Mouse (Mus musculus) adrenal gland, postnatal 36 days (tissue): ENCODE data around the gene Gal3st4. TPM values are rescaled to one million over a fixed set of nuclear protein-coding genes. Genes with fewer than 3 reads are reported as not detected.
"Not testable (repeated sequence)": the region's sequence is repeated elsewhere in the genome, so short reads cannot be mapped to it uniquely, and the experiment has no call there.

Experiments used
- DNase-seq, 2 experiments: peaks; one replicate each; pipeline ENCODE4 v3.0.0; 2021; ENCODE audit warnings: mixed read lengths in 1 of 2
- total RNA-seq, 2 experiments: library from RNA; stranded (reverse); gene quantifications; 2 replicates each; pipeline ENCODE4 v1.2.3; 2021

Gal3st4 gene
- total RNA-seq, 2 experiments from 2014 or later, result 0.17 TPM; not detected in 1

DNA sequence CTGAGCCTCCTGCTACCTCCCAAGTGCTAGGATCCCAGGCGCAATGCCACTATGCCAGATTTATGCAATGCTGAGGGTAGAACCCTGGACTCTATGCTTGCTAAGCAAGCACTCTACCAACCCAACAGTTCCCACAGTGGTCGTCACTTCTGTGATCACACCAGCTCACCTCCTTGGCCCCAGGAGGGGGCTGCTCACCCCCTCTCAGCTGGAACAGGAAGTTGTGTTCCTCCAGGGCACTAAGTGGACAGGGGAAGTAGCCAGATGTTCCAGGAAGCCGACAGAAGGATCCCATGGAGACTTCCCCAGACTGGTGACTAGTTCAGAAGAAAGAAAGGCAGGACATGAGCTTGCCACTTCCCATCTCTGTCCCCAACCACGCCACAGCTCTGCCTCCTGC, 10.6 kb downstream of the Gal3st4 start:
- DNase-seq, result no peak

DNA sequence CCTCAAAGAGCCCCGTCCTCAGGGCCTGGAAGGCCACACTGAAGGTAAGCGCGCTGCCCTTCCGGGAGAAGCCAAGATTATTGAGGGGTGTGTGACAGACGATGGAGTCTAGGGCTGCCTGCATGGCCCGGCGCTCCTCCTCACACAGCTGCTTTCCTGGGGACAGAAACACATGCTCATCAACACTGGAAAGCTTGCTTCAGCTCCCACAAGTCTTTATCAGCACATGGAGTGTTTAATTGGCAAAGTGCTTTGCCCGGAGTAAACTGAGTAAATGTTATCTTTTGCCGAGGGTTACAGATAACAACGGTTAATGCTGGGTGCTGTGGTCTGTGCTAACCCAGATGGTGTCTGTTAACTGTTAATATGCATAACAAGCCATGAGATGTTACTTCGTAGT, 11.8 kb downstream of the Gal3st4 start:
- DNase-seq, result no peak

GRCm38 (mm10) chr5:138260051-138260450, 12.6 kb downstream of the Gal3st4 start:
- DNase-seq, result no peak

DNA sequence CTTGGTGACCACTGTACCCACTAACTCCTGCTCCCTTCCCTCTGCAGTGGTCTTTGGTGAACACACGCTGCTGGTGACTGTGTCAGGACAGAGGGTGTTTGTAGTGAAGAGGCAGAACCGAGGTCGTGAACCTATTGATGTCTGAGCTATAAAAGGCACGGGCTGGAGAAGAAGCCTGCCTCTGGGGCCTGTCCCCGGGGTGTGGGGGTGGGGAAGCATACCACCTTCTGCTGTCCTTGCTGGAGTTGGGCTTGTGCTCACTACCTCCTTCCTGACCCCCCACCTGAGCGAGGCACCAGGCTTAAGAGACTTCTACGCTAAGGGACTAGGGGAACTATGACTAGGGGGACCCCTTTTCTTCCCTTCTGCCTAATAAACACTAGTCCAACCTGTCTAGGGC, 13.6 kb downstream of the Gal3st4 start:
- no peak for DNase-seq

DNA sequence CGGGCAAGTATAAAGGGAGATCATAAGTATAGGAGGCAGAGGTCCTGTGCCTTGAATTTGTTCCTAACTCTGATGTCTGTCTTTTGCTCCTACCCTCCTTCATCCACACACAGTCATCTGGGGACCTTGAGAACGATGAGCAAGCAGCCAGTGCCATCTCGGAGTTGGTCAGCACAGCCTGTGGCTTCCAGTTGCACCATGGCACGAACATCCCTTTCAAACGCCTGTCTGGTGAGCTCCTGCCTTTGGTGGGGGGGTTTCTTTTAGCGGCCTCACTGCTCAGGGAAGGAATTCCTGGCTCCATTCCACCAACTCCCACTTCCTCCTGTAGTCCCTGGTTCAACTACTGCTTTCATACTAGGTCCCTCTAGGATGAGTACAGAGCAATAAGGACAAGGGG, 14.1 kb downstream of the Gal3st4 start:
- peak; percentile 66 for DNase-seq

- no peak for DNase-seq
These were observed 14.6 kb downstream of the Gal3st4 start for GRCm38 (mm10) chr5:138258078-138258477.

GRCm38 (mm10) chr5:138257585-138257978, 15.1 kb downstream of the Gal3st4 start:
- no peak for DNase-seq

DNA sequence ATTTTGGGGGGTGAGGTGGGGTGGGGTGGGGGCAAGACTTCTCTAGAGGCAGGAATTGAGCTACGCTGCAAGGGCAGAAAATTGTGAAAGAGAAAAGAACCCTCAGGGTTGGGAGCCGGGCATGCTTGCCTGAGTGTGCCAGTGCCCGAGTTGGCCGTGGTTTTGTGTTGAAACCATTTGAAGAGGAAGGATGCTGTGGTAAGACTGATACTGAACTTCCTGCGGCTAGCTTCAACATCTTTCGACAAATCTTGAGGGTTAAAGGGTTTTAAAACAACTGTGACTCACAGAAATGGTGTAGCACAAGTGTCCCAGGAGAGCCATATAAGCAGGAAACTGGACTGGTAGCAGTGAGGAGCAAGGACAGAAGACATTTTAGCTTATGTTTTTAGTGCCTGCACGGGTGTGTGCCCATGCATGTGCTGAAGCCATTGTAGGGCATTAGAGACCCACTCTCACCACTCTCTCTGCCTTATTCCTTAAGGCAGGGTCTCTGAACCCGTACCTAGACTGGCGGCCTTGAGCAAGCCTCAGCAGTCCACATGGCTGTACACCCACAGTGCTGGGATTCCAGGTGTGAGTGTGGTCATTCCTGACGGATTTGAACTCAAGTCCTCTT, 15.6 kb downstream of the Gal3st4 start:
- no peak for DNase-seq

- peak in 1 of 2 experiments; percentile 12 for DNase-seq
These were observed 16.6 kb downstream of the Gal3st4 start for GRCm38 (mm10) chr5:138256094-138256467.

DNA sequence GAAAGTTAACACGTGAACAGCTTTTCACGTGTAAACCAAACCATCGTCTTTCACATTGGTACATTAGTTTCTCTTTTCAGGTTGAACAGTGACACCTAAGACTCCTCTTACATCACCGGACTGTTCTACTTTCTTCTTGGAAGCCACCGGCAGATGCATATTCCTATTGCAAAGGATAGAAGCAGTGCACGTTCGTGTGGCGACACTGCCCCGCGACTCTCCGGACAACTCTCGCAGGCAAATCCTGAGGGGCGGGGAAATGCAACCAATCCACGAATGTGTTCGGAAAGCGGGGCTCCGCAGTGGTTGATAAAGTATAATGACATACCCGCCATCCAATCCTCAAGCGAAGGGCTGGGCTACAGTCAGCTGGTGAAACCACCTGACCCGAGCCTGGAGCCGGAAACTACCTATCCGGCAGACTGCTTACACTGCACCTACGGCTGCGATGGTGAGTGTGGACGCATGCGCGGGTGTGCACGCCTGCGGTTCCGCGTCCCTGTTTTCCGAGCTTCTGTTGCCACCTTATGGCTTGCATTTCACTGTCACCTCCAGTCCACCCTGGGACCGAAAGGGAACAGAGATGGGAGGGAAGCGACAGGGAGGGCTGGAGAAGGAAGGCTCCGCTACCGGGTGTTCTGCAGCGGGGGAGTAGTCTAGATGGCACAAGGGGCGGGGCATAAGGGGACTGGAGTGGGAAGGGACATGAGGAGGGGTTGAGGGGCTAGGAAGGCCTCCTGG, 17.1 kb downstream of the Gal3st4 start, which contains the start of gene Lamtor4:
Gene Lamtor4, plus strand, starts transcription at position 130 of the 741 bp plus-strand sequence.
- DNase-seq, result peak; percentile 95

DNA sequence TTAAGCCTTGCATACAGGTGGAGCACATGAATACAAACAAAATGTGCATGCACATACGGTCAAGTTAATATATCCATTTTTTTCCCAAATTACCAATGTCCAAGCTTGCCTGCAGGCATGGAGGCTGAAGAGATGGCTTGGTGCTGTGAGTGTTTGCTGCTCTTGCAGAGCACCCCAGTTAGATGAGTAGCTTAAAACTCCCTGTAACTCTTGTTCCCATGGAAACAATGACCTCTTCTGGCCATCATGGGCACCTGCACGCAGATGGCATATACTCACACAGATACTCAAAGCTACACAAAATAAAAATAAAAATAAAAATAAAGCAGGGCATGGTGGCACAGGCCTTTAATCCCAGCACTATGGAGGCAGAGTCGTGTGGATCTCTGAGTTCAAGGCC, 19.6 kb downstream of the Gal3st4 start:
- DNase-seq, result no peak

GRCm38 (mm10) chr5:138251144-138251543, 21.5 kb downstream of the Gal3st4 start:
- no peak for DNase-seq

DNA sequence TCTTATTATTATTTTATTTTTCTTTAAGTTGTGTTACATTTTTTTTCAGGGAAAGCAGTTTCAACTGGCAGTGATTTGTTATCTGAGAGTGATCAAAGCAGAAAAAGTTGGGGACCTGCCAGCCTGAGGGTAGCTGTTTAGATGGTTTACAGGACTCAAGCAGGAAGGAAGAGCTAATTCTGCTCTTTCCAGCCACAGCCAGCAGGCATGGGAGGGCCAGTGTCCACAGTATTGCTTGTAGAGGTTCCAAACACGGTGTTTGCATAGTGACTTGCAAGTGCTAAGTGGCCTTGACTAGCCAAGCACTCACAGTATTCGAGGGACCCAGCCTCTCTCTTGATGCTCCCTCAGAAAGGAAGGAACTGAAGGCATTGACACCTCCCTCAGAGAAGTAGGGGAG, 31.1 kb downstream of the Gal3st4 start:
- DNase-seq, result peak; percentile 58 to 64

DNA sequence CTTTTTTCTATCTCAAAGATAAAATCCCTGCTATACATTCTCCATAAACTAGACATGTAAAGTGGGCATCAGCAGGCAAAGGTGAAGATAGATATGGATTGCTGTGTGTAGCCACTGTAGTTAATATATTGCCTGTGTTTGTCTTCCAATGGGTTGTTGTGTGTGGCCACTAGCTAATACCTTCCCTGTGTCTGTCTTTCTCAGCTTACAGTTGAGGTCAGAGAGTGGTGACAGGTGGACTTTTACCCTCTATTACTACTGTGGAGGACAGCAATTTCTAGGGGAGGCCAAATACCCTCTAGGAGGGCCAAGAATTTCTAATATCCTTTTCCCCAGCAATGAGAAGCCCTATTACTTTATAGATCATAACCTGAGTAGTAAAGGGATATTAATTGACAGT, 38.4 kb downstream of the Gal3st4 start:
- DNase-seq, result no peak

- no peak for DNase-seq
These were observed 38.9 kb downstream of the Gal3st4 start for GRCm38 (mm10) chr5:138233778-138234177.

GRCm38 (mm10) chr5:138229511-138229910, 43.1 kb downstream of the Gal3st4 start:
- no peak for DNase-seq

DNA sequence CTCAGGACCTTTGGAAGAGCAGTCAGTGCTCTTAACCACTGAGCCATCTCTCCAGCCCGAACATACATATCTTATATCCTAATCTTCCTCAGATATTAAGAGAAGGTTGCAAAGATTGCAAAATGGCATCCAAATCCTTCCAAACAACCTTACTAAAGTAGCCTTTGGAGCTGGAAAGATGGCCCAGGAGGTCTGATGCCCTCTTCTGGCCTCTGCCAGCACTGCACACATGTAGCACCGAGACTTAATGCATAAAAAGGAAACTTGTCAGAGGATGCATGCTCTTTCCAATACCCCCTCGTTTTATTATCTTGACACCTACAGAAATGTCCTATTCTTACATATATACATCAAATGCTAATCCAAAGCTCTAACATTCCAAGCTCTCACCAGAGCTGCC, 44.6 kb downstream of the Gal3st4 start:
- peak; percentile 54 to 69 for DNase-seq

- DNase-seq, result no peak
These were observed 45.3 kb downstream of the Gal3st4 start for GRCm38 (mm10) chr5:138227367-138227766.

DNA sequence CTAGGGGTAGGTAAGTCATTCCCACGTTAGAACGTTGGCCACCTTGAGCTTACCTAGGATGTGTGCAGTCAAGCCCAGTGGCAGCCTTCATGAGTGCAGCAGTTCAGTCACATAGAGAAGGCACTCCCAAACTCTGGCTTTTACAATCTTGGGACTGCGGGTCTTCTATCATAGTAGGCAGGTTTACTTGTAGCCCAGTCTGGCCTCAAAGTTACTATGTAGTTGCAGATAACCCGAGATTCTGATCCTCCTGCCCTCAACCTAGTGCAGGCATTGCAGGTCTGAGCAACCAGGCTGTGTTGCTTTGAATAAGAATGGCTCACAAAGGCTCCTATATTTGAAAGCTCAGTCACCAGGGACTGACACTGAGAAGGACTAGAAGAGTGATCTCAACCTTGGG, 46.1 kb downstream of the Gal3st4 start:
- no peak for DNase-seq

DNA sequence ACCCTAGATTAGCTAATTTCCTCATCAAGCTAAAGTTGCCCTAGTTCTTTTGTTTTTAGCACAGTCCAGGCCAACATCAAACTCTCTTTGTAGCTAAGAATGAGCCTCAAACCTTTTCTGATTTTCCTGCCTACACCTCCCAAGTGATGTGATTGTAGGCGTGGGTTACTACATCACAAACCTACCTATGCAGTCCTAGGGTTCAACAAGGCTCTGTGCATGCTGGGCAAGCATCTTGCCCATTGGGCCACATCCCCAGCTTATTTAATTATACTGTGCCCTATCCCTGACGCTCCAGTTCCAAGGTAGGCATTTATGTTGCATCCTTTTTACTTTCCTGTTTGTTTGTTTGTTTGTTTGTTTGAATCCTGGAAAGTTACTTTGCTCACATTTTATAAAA, 46.9 kb downstream of the Gal3st4 start, which contains the start of gene Nxpe5:
Gene Nxpe5, plus strand, starts transcription at position 199 of the 400 bp plus-strand sequence.
- no peak for DNase-seq

- DNase-seq, result no peak
These were observed 49.4 kb downstream of the Gal3st4 start for GRCm38 (mm10) chr5:138223287-138223686.

GRCm38 (mm10) chr5:138222111-138222510, 50.5 kb downstream of the Gal3st4 start:
- DNase-seq, result peak; percentile 93 to 94

GRCm38 (mm10) chr5:138219864-138220263, 52.8 kb downstream of the Gal3st4 start:
- no peak for DNase-seq

- DNase-seq, result not testable (repeated sequence)
These were observed 56.0 kb downstream of the Gal3st4 start for GRCm38 (mm10) chr5:138216632-138217031.
